Mouse (Mus musculus) forebrain, embryonic 12.5 days (tissue): ENCODE results near the gene Pcdh9. TPM values are rescaled to one million over a fixed set of nuclear protein-coding genes. Genes with fewer than 3 reads are reported as not detected.
A peak's percentile ranks its signal among the peaks of the same experiment; 100 is the strongest.

Experiments
- ATAC-seq: fragments of 200-750 bp; cut with Nextera tagmentation; 2 replicates; pipeline ENCODE4 v1.8.0; 2017; ENCODE audit warnings: moderate TSS enrichment; ENCODE audit not compliant: low FRiP score
- H3K27ac ChIP-seq: fragments of 300-500 bp; sonication (generic); 2 replicates; pipeline ENCODE4 v1.5.1; 2016; ENCODE audit warnings: mild to moderate bottlenecking
- H3K27me3 ChIP-seq: fragments of 300-500 bp; sonication (generic); 2 replicates; pipeline ENCODE4 v1.6.1; 2016; ENCODE audit warnings: mild to moderate bottlenecking
- H3K36me3 ChIP-seq: fragments of 300-500 bp; sonication (generic); replicated peaks from 2 replicates; pipeline ENCODE4 v1.6.1; 2016; ENCODE audit warnings: mild to moderate bottlenecking
- H3K4me1 ChIP-seq: fragments of 300-500 bp; sonication (generic); 2 replicates; pipeline ENCODE4 v1.6.1; 2016
- H3K4me2 ChIP-seq: fragments of 300-500 bp; sonication (generic); 2 replicates; pipeline ENCODE4 v1.6.1; 2016; ENCODE audit warnings: mild to moderate bottlenecking, moderate library complexity
- H3K4me3 ChIP-seq: fragments of 300-500 bp; sonication (generic); replicated peaks from 2 replicates; pipeline ENCODE4 v1.5.1; 2016; ENCODE audit warnings: mild to moderate bottlenecking
- H3K9ac ChIP-seq: fragments of 300-500 bp; sonication (generic); 2 replicates; pipeline ENCODE4 v1.6.1; 2016; ENCODE audit warnings: mild to moderate bottlenecking
- H3K9me3 ChIP-seq: fragments of 300-500 bp; sonication (generic); 2 replicates; pipeline ENCODE4 v1.6.1; 2016
- WGBS: fragments of 180-500 bp; shearing (Covaris S2); methylation state at CpG from one replicate; pipeline ENCODE4 v1.1.7; 2016; 5-methylcytosine and 5-hydroxymethylcytosine counted together
- polyA plus RNA-seq: library from polyadenylated mRNA; unstranded; fragments of >200 nt; fragmentation: Nextera tagmentation; extraction: Ambion mirVana; gene quantifications from 2 replicates; pipeline ENCODE4 v1.2.1, GENCODE M21; 2016

Pcdh9 gene
- polyA plus RNA-seq, 1 experiment from 2014 or later = 90.0 TPM

GRCm38 (mm10) chr14:93627241-93627640, 263.2 kb downstream of the Pcdh9 start:
- 55% methylated on average over 2 of the region's 2 CpGs for WGBS
- ATAC-seq = no peak
- no peak overlapping the region for H3K4me3 ChIP-seq
- H3K9ac ChIP-seq = no peak overlapping the region
- H3K4me1 ChIP-seq = no peaks in the 10 kb centered on the region
- no peak overlapping the region for H3K4me2 ChIP-seq
- H3K27ac ChIP-seq = no peak overlapping the region
- H3K36me3 ChIP-seq = no peaks in the 10 kb centered on the region
- H3K27me3 ChIP-seq = no peaks in the 10 kb centered on the region
- no peaks in the 10 kb centered on the region for H3K9me3 ChIP-seq

GRCm38 (mm10) chr14:93624144-93624543, 266.3 kb downstream of the Pcdh9 start:
- Histone ChIP-seq H3K27ac (no peak overlapping the region), H3K4me3 (no peak overlapping the region), H3K4me2 (no peak overlapping the region), H3K9me3 (no peaks in the 10 kb centered on the region), H3K27me3 (no peaks in the 10 kb centered on the region), H3K9ac (no peak overlapping the region), H3K36me3 (no peaks in the 10 kb centered on the region), H3K4me1 (peaks cover 5% of the 10 kb centered on the region; the same call in 1 of the 2 replicates)
- 72% methylated on average over 1 of the region's 1 CpGs for WGBS
- ATAC-seq = no peak

GRCm38 (mm10) chr14:93621211-93621610, 269.3 kb downstream of the Pcdh9 start:
- peaks cover 5% of the 10 kb centered on the region; the same call in 1 of the 2 replicates for H3K4me1 ChIP-seq
- no peak overlapping the region for H3K4me3 ChIP-seq
- H3K4me2 ChIP-seq = no peak overlapping the region
- no peak for ATAC-seq
- no peak overlapping the region for H3K27ac ChIP-seq
- H3K9me3 ChIP-seq = no peaks in the 10 kb centered on the region
- H3K36me3 ChIP-seq = no peaks in the 10 kb centered on the region
- 61% methylated on average over 9 of the region's 9 CpGs for WGBS
- H3K9ac ChIP-seq = no peak overlapping the region
- no peaks in the 10 kb centered on the region for H3K27me3 ChIP-seq

- H3K9me3 ChIP-seq = no peaks in the 10 kb centered on the region
- no peak for ATAC-seq
- H3K27ac ChIP-seq = no peak overlapping the region
- no peaks in the 10 kb centered on the region for H3K36me3 ChIP-seq
- H3K4me3 ChIP-seq = no peak overlapping the region
- H3K4me2 ChIP-seq = no peak overlapping the region
- no peak overlapping the region for H3K9ac ChIP-seq
- 90% methylated on average over 3 of the region's 3 CpGs for WGBS
- H3K4me1 ChIP-seq = no peaks in the 10 kb centered on the region
- H3K27me3 ChIP-seq = no peaks in the 10 kb centered on the region
Measured at GRCm38 (mm10) chr14:93607546-93607945, 282.9 kb downstream of the Pcdh9 start.

- Histone ChIP-seq H3K27ac (no peak overlapping the region), H3K4me3 (no peak overlapping the region), H3K4me1 (no peaks in the 10 kb centered on the region), H3K4me2 (no peak overlapping the region), H3K9ac (no peak overlapping the region), H3K36me3 (no peaks in the 10 kb centered on the region), H3K9me3 (no peaks in the 10 kb centered on the region), H3K27me3 (no peaks in the 10 kb centered on the region)
- WGBS = 53% methylated on average over 4 of the region's 4 CpGs
- ATAC-seq = no peak
Measured at GRCm38 (mm10) chr14:93599997-93600396, 290.5 kb downstream of the Pcdh9 start.

- Histone ChIP-seq H3K4me1 (peaks cover 5% of the 10 kb centered on the region; the same call in 1 of the 2 replicates), H3K27me3 (0 out of 2 replicates have a peak, but pooled peaks cover 2% of the 10 kb centered on the region), H3K9me3 (no peaks in the 10 kb centered on the region), H3K36me3 (no peaks in the 10 kb centered on the region), H3K27ac (no peak overlapping the region), H3K9ac (no peak overlapping the region), H3K4me3 (no peak overlapping the region), H3K4me2 (no peak overlapping the region)
- peak; percentile 78; the same call in 1 of the 2 replicates for ATAC-seq
- 26% methylated on average over 3 of the region's 3 CpGs for WGBS
Measured at GRCm38 (mm10) chr14:93585432-93586024, 305.0 kb downstream of the Pcdh9 start.

- 82% methylated on average over 2 of the region's 2 CpGs for WGBS
- H3K36me3 ChIP-seq = no peaks in the 10 kb centered on the region
- H3K9me3 ChIP-seq = no peaks in the 10 kb centered on the region
- H3K9ac ChIP-seq = no peak overlapping the region
- no peak for ATAC-seq
- no peaks in the 10 kb centered on the region for H3K27me3 ChIP-seq
- H3K27ac ChIP-seq = no peak overlapping the region
- no peak overlapping the region for H3K4me2 ChIP-seq
- H3K4me1 ChIP-seq = no peaks in the 10 kb centered on the region
- no peak overlapping the region for H3K4me3 ChIP-seq
Measured at GRCm38 (mm10) chr14:93564361-93564760, 326.1 kb downstream of the Pcdh9 start.

GRCm38 (mm10) chr14:93561577-93561976, 328.9 kb downstream of the Pcdh9 start:
- no peaks in the 10 kb centered on the region for H3K36me3 ChIP-seq
- no peak overlapping the region for H3K9ac ChIP-seq
- no peaks in the 10 kb centered on the region for H3K4me1 ChIP-seq
- no peaks in the 10 kb centered on the region for H3K27me3 ChIP-seq
- no peak overlapping the region for H3K4me3 ChIP-seq
- no peak overlapping the region for H3K4me2 ChIP-seq
- no peaks in the 10 kb centered on the region for H3K9me3 ChIP-seq
- WGBS = 89% methylated on average over 1 of the region's 1 CpGs
- no peak overlapping the region for H3K27ac ChIP-seq
- no peak for ATAC-seq

GRCm38 (mm10) chr14:93553771-93554170, 336.7 kb downstream of the Pcdh9 start:
- Histone ChIP-seq H3K27ac (no peak overlapping the region), H3K27me3 (no peaks in the 10 kb centered on the region), H3K9me3 (no peaks in the 10 kb centered on the region), H3K4me1 (no peaks in the 10 kb centered on the region), H3K4me3 (no peak overlapping the region), H3K36me3 (no peaks in the 10 kb centered on the region), H3K9ac (no peak overlapping the region), H3K4me2 (no peak overlapping the region)
- no peak for ATAC-seq
- WGBS = 42% methylated on average over 3 of the region's 3 CpGs

- WGBS = 88% methylated on average over 6 of the region's 6 CpGs
- Histone ChIP-seq H3K4me1 (no peaks in the 10 kb centered on the region), H3K27me3 (no peaks in the 10 kb centered on the region), H3K9ac (no peak overlapping the region), H3K27ac (no peak overlapping the region), H3K36me3 (no peaks in the 10 kb centered on the region), H3K4me3 (no peak overlapping the region), H3K9me3 (no peaks in the 10 kb centered on the region), H3K4me2 (no peak overlapping the region)
- no peak for ATAC-seq
Measured at GRCm38 (mm10) chr14:93545575-93545974, 344.9 kb downstream of the Pcdh9 start.

- Histone ChIP-seq H3K4me2 (no peak overlapping the region), H3K9me3 (no peaks in the 10 kb centered on the region), H3K4me3 (no peak overlapping the region), H3K27ac (no peak overlapping the region), H3K9ac (no peak overlapping the region), H3K36me3 (no peaks in the 10 kb centered on the region), H3K4me1 (no peaks in the 10 kb centered on the region), H3K27me3 (no peaks in the 10 kb centered on the region)
- ATAC-seq = no peak
- 85% methylated on average over 11 of the region's 11 CpGs for WGBS
Measured at GRCm38 (mm10) chr14:93543970-93544627, 346.4 kb downstream of the Pcdh9 start.

- Histone ChIP-seq H3K27ac (no peak overlapping the region), H3K4me2 (no peak overlapping the region), H3K4me3 (no peak overlapping the region), H3K9ac (no peak overlapping the region), H3K4me1 (no peaks in the 10 kb centered on the region), H3K36me3 (no peaks in the 10 kb centered on the region), H3K9me3 (no peaks in the 10 kb centered on the region), H3K27me3 (no peaks in the 10 kb centered on the region)
- 57% methylated on average over 3 of the region's 3 CpGs for WGBS
- no peak for ATAC-seq
Measured at GRCm38 (mm10) chr14:93543561-93543960, 346.9 kb downstream of the Pcdh9 start.

- no peaks in the 10 kb centered on the region for H3K27me3 ChIP-seq
- no peak overlapping the region for H3K27ac ChIP-seq
- H3K4me1 ChIP-seq = no peaks in the 10 kb centered on the region
- H3K9ac ChIP-seq = no peak overlapping the region
- no peak for ATAC-seq
- no peak overlapping the region for H3K4me2 ChIP-seq
- 82% methylated on average over 4 of the region's 4 CpGs for WGBS
- no peaks in the 10 kb centered on the region for H3K36me3 ChIP-seq
- H3K9me3 ChIP-seq = no peaks in the 10 kb centered on the region
- H3K4me3 ChIP-seq = no peak overlapping the region
Measured at GRCm38 (mm10) chr14:93534928-93535327, 355.6 kb downstream of the Pcdh9 start.
